Mouse (Mus musculus): Measurements from ENCODE around the gene Rab10.

Rab10 gene

GRCm38 (mm10) chr12:3309391-3310320 is at the start of gene Rab10:
Gene Rab10 (minus strand): TSS chr12:3309969.
- peak; percentile 57 for DNase-seq (ENCODE audit: extremely low read depth, low read depth, low spot score)

DNA sequence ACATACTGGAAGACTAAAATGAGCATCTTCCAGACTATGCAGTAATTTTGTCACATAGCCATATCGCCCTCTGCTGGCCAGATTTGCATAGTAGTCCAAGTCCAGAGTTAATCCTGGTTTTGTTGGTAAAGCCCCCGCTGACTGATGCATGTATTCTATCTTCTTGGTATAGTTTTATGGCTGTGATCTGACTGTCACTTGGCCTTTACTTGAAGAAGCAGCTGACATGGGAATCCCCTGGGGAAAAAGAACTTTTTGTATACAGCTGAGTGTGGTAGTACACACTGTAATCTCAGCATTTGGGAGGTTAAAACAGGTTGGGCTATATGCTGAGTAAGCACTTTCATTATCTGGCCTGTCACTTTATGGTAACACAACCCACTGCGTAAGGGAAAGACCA is 49.5 kb upstream of the Rab10 start:
- no peak for DNase-seq (ENCODE audit: extremely low read depth, low read depth, low spot score)

- DNase-seq (ENCODE audit: extremely low read depth, low read depth, low spot score): no peak
Observed at GRCm38 (mm10) chr12:3356824-3357223, 47.1 kb upstream of the Rab10 start.

DNA sequence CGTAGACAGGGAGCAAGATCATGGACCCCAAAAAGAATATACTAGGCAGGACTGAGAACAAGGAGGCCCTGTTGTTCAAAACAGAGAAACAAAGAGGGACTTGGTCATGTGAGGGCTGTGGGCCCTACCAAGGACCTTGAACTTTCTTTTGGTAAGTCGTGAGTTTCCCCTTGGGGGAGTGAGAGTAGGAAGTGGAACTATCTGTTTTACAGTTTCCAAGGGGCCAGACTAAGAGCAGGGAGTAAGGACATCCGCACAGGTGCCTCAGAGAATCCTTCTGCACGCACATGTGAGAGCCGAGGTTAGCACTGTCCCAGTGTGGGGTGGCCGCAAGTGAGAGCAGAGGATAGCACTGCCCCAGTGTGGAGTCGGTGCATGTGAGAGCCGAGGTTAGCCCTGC is 45.3 kb upstream of the Rab10 start:
- DNase-seq (ENCODE audit: extremely low read depth, low read depth, low spot score): no peak

DNA sequence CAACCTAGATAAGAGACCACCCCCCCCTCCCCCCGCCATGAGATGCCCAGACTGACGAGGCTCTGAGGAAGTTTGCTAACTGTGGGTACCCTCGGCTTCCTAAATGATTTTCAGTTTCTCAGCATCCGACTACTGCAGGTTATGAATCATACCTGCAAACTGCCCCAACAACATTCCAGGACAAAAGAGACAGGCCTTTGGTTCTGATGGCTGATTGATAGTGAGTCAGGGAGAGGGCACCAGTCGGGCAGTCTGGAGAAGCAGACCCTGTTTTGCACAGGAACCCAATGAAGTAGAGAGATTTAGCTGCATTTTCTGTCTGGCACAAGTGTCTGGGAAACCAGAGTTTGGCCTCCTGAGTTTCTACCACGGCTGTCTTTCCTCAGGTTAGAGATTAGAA is 42.4 kb upstream of the Rab10 start:
- DNase-seq (ENCODE audit: extremely low read depth, low read depth, low spot score): no peak

- DNase-seq (ENCODE audit: extremely low read depth, low read depth, low spot score): peak; percentile 7
Observed at GRCm38 (mm10) chr12:3350136-3350535, 40.4 kb upstream of the Rab10 start.

GRCm38 (mm10) chr12:3349387-3349786 is 39.6 kb upstream of the Rab10 start:
- no peak for DNase-seq (ENCODE audit: extremely low read depth, low read depth, low spot score)

- no peak for DNase-seq (ENCODE audit: extremely low read depth, low read depth, low spot score)
Observed at GRCm38 (mm10) chr12:3347682-3348081, 37.9 kb upstream of the Rab10 start.

GRCm38 (mm10) chr12:3345038-3345437 is 35.3 kb upstream of the Rab10 start:
- no peak for DNase-seq (ENCODE audit: extremely low read depth, low read depth, low spot score)

DNA sequence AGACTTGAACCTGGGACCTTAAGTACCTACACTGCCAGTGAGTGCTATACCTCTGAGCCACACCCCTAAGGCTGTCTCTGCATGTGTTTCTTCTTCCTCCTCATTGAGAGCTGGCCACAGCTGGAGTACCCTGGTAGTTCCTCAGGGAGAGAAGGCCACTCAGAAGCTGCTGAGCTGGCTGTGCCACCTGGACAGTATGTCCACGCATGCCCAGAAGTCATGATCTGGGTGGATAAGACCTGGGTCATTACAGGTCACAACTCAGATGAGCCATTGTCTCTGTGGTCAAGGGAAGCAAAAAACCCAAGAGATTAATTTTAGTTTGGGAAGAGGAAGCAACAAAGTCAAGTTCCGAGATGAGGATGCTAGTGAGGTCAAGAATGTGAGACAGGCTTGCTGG is 34.4 kb upstream of the Rab10 start:
- DNase-seq (ENCODE audit: extremely low read depth, low read depth, low spot score): no peak

DNA sequence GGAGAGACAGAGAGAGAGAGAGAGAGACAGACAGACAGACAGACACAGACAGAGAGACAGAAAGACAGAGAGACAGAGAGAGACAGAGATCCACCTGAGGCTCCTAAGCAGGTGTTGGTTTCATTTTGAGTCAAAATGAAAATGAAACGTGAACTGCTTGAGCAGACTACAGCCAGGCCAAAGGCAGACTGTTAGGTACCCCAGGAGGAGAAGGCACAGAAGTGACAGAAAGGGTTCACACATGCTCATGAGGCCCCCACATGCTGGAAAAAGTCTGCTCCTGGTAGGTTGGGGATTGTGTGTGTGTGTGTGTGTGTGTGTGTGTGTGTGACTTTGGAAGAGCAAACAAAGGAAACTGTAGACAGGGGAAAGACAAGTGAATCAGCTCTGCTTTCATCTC is 29.2 kb upstream of the Rab10 start:
- DNase-seq (ENCODE audit: extremely low read depth, low read depth, low spot score): no peak

GRCm38 (mm10) chr12:3329677-3330076 is 19.9 kb upstream of the Rab10 start:
- DNase-seq (ENCODE audit: extremely low read depth, low read depth, low spot score): no peak

GRCm38 (mm10) chr12:3325232-3325631 is 15.5 kb upstream of the Rab10 start:
- no peak for DNase-seq (ENCODE audit: extremely low read depth, low read depth, low spot score)

DNA sequence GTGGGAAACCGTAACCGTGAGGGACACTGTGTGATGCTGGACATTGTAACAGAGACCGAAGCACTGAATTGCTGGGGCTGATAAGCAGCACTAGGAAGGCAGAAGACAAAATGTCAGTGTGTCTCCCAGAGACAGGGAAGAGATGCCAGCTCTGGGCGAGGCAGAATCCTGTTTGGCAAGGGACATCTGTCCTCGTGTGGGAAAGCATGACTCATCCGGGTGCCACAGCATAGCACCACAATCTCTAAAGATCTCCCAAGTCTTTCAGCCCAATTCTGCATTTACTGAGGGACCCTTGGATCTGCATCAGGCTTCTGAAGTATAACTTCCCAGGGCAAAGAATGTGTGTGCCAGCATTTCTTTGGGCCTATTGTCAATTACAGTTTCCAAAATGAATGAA is 13.5 kb upstream of the Rab10 start:
- DNase-seq (ENCODE audit: extremely low read depth, low read depth, low spot score): no peak

DNA sequence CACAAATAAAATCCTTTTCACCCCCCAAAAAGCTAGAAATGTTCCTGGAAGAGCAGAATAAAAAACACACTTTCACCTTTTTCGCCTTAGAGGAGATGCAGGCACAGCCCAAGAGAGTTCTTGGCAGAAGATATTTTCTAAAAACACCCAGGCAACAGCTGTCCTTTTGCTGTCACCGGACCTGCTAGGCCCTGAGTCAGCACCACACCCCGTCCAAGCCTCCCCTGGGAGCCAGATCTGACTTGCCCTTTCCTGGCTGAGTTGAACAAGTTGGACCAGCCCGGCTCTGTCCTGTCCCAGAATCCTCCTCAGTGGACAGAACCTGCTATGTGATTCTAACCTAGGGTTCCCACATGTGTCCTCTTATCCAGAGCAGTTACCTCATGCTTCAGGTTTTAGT is 9.6 kb upstream of the Rab10 start:
- DNase-seq (ENCODE audit: extremely low read depth, low read depth, low spot score): no peak

- DNase-seq (ENCODE audit: extremely low read depth, low read depth, low spot score): no peak
Observed at GRCm38 (mm10) chr12:3316937-3317336, 7.2 kb upstream of the Rab10 start.

- DNase-seq (ENCODE audit: extremely low read depth, low read depth, low spot score): peak; percentile 66
Observed at GRCm38 (mm10) chr12:3316083-3316482, 6.3 kb upstream of the Rab10 start.

- no peak for DNase-seq (ENCODE audit: extremely low read depth, low read depth, low spot score)
Observed at GRCm38 (mm10) chr12:3312886-3313285, 3.1 kb upstream of the Rab10 start.

DNA sequence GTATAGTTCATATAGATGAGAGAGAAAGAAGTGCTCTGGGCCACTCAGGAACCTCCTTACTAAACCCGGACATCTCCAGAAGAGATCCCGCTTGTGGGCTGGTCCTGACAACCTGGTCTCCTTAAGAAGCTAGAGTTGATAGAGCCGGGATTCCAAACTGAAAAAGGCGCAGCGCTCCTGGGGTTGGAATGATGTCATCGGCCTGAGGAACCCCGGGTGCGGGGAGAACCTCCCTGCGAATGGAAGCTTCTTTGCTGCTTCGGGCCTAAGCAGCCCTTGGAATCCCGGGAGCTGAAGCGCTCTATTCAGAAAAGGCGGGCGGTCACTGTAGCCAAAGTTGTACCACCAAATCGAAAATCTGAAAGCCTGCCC is 538 bp upstream of the Rab10 start:
- no peak for DNase-seq (ENCODE audit: extremely low read depth, low read depth, low spot score)

DNA sequence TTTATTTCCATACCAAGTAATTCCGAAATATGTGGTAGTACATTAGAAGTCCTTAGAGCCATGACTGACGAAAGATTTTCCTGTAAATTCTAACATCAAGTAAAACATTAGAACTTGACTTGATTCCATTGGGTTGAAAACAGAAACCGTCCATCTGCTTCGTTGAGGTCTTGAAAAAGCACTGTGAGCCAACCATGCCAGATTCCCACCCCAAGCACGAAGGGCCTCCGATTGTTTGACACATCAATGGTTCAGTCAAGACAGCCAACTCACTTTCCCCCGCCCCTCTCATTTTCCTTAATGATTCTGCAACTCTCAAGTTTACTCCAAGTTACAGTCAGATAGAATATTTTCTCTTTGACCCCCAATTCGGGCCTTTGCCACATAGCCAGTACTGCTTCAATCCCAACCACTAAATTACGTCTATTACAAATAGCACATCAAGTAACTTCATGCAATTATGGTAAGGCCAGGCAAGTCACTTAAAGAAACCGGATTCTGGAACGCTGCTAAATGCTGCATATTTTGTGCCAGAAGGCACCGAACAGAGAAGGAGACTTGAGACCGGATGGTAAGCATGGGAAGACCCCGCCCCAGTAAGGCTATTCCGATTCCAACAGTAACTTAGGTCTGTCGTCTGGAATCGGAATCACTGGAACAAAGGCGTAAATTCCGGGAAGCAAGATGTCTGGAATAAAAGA is 1.1 kb downstream of the Rab10 start:
- DNase-seq (ENCODE audit: extremely low read depth, low read depth, low spot score): no peak

- DNase-seq (ENCODE audit: extremely low read depth, low read depth, low spot score): no peak
Observed at GRCm38 (mm10) chr12:3307587-3307986, 2.2 kb downstream of the Rab10 start.

GRCm38 (mm10) chr12:3305238-3305637 is 4.5 kb downstream of the Rab10 start:
- DNase-seq (ENCODE audit: extremely low read depth, low read depth, low spot score): no peak

All from fat pad, adult 2 months (tissue).